Mouse (Mus musculus): Measurements from ENCODE around the gene Tnnt3. TPM values are rescaled to one million over a fixed set of nuclear protein-coding genes. Genes with fewer than 3 reads are reported as not detected.

Gene Tnnt3
- polyA plus RNA-seq, 1 experiment from 2014 or later = 8.0 TPM

- H3K9ac ChIP-seq (ENCODE audit: low read length) = no peak overlapping the region
- H3K27me3 ChIP-seq (ENCODE audit: control insufficient read depth, insufficient read depth, low read length) = no peaks in the 10 kb centered on the region
- peak overlapping the region; percentile 63; the same call in 1 of the 2 replicates for H3K27ac ChIP-seq (replicated peaks; ENCODE audit: low read depth, low read length)
- no peaks in the 10 kb centered on the region for H3K9me3 ChIP-seq (ENCODE audit: control insufficient read depth, low read length)
- no peak overlapping the region for H3K4me2 ChIP-seq (ENCODE audit: low read depth, severe bottlenecking)
- no peaks in the 10 kb centered on the region for H3K36me3 ChIP-seq (ENCODE audit: control insufficient read depth, insufficient read depth, low read length)
- no peak overlapping the region for H3K4me3 ChIP-seq (ENCODE audit: low read depth, low read length)
- peaks cover 8% of the 10 kb centered on the region for H3K4me1 ChIP-seq (ENCODE audit: control insufficient read depth, insufficient read depth, low read length)
- DNase-seq (ENCODE audit: low spot score) (no peak), ATAC-seq (ENCODE audit: insufficient number of reproducible peaks, low FRiP score, low TSS enrichment, low read depth) (no peak)
- WGBS = 83% methylated on average over 2 of the region's 2 CpGs
Observed at GRCm38 (mm10) chr7:142459299-142459691, 39.3 kb upstream of the Tnnt3 start.

- Histone ChIP-seq H3K27ac (replicated peaks; ENCODE audit: low read depth, low read length) (no peak within 1 kb of the TSS), H3K9me3 (ENCODE audit: control insufficient read depth, low read length) (no peaks in the 10 kb centered on the region), H3K9ac (ENCODE audit: low read length) (no peak within 1 kb of the TSS), H3K4me2 (ENCODE audit: low read depth, severe bottlenecking) (no peak within 1 kb of the TSS), H3K4me1 (ENCODE audit: control insufficient read depth, insufficient read depth, low read length) (peaks cover 8% of the 10 kb centered on the region), H3K36me3 (ENCODE audit: control insufficient read depth, insufficient read depth, low read length) (no peaks in the 10 kb centered on the region), H3K4me3 (ENCODE audit: low read depth, low read length) (no peak within 1 kb of the TSS), H3K27me3 (ENCODE audit: control insufficient read depth, insufficient read depth, low read length) (no peaks in the 10 kb centered on the region)
- ATAC-seq (ENCODE audit: insufficient number of reproducible peaks, low FRiP score, low TSS enrichment, low read depth) (no peak), DNase-seq (ENCODE audit: low spot score) (no peak)
- 92% methylated on average over 7 of the region's 7 CpGs for WGBS
Observed at GRCm38 (mm10) chr7:142460636-142461077, 38.0 kb upstream of the Tnnt3 start, which contains the start of gene Lsp1. Gene Lsp1, plus strand, starts transcription at chr7:142460809.

GRCm38 (mm10) chr7:142461446-142461845 lies 37.2 kb upstream of the Tnnt3 start:
- DNase-seq (ENCODE audit: low spot score) (no peak), ATAC-seq (ENCODE audit: insufficient number of reproducible peaks, low FRiP score, low TSS enrichment, low read depth) (no peak)
- no peaks in the 10 kb centered on the region for H3K27me3 ChIP-seq (ENCODE audit: control insufficient read depth, insufficient read depth, low read length)
- no peaks in the 10 kb centered on the region for H3K36me3 ChIP-seq (ENCODE audit: control insufficient read depth, insufficient read depth, low read length)
- no peak overlapping the region for H3K27ac ChIP-seq (replicated peaks; ENCODE audit: low read depth, low read length)
- peaks cover 8% of the 10 kb centered on the region for H3K4me1 ChIP-seq (ENCODE audit: control insufficient read depth, insufficient read depth, low read length)
- 94% methylated on average over 2 of the region's 2 CpGs for whole genome bisulfite sequencing
- no peaks in the 10 kb centered on the region for H3K9me3 ChIP-seq (ENCODE audit: control insufficient read depth, low read length)
- no peak overlapping the region for H3K9ac ChIP-seq (ENCODE audit: low read length)
- H3K4me2 ChIP-seq (ENCODE audit: low read depth, severe bottlenecking) = no peak overlapping the region
- H3K4me3 ChIP-seq (ENCODE audit: low read depth, low read length) = no peak overlapping the region

GRCm38 (mm10) chr7:142462190-142462589 lies 36.4 kb upstream of the Tnnt3 start:
- Histone ChIP-seq H3K27ac (replicated peaks; ENCODE audit: low read depth, low read length) (no peak overlapping the region), H3K4me3 (ENCODE audit: low read depth, low read length) (no peak overlapping the region), H3K4me2 (ENCODE audit: low read depth, severe bottlenecking) (no peak overlapping the region), H3K36me3 (ENCODE audit: control insufficient read depth, insufficient read depth, low read length) (no peaks in the 10 kb centered on the region), H3K9me3 (ENCODE audit: control insufficient read depth, low read length) (no peaks in the 10 kb centered on the region), H3K4me1 (ENCODE audit: control insufficient read depth, insufficient read depth, low read length) (peaks cover 8% of the 10 kb centered on the region), H3K9ac (ENCODE audit: low read length) (no peak overlapping the region), H3K27me3 (ENCODE audit: control insufficient read depth, insufficient read depth, low read length) (no peaks in the 10 kb centered on the region)
- DNase-seq (ENCODE audit: low spot score) (no peak), ATAC-seq (ENCODE audit: insufficient number of reproducible peaks, low FRiP score, low TSS enrichment, low read depth) (no peak)
- 87% methylated on average over 6 of the region's 6 CpGs for WGBS

GRCm38 (mm10) chr7:142462594-142463078 lies 36.0 kb upstream of the Tnnt3 start:
- H3K36me3 ChIP-seq (ENCODE audit: control insufficient read depth, insufficient read depth, low read length) = no peaks in the 10 kb centered on the region
- ATAC-seq (ENCODE audit: insufficient number of reproducible peaks, low FRiP score, low TSS enrichment, low read depth) (no peak), DNase-seq (ENCODE audit: low spot score) (no peak)
- no peaks in the 10 kb centered on the region for H3K27me3 ChIP-seq (ENCODE audit: control insufficient read depth, insufficient read depth, low read length)
- no peak overlapping the region for H3K27ac ChIP-seq (replicated peaks; ENCODE audit: low read depth, low read length)
- 77% methylated on average over 4 of the region's 4 CpGs for WGBS
- peaks cover 7% of the 10 kb centered on the region for H3K4me1 ChIP-seq (ENCODE audit: control insufficient read depth, insufficient read depth, low read length)
- no peak overlapping the region for H3K4me3 ChIP-seq (ENCODE audit: low read depth, low read length)
- H3K9me3 ChIP-seq (ENCODE audit: control insufficient read depth, low read length) = no peaks in the 10 kb centered on the region
- no peak overlapping the region for H3K9ac ChIP-seq (ENCODE audit: low read length)
- H3K4me2 ChIP-seq (ENCODE audit: low read depth, severe bottlenecking) = no peak overlapping the region

- WGBS = 80% methylated on average over 7 of the region's 7 CpGs
- no peak overlapping the region for H3K27ac ChIP-seq (replicated peaks; ENCODE audit: low read depth, low read length)
- H3K36me3 ChIP-seq (ENCODE audit: control insufficient read depth, insufficient read depth, low read length) = no peaks in the 10 kb centered on the region
- no peak overlapping the region for H3K9ac ChIP-seq (ENCODE audit: low read length)
- peaks cover 22% of the 10 kb centered on the region for H3K4me1 ChIP-seq (ENCODE audit: control insufficient read depth, insufficient read depth, low read length)
- no peak overlapping the region for H3K4me3 ChIP-seq (ENCODE audit: low read depth, low read length)
- H3K9me3 ChIP-seq (ENCODE audit: control insufficient read depth, low read length) = no peaks in the 10 kb centered on the region
- no peaks in the 10 kb centered on the region for H3K27me3 ChIP-seq (ENCODE audit: control insufficient read depth, insufficient read depth, low read length)
- H3K4me2 ChIP-seq (ENCODE audit: low read depth, severe bottlenecking) = no peak overlapping the region
- ATAC-seq (ENCODE audit: insufficient number of reproducible peaks, low FRiP score, low TSS enrichment, low read depth) = no peak
- no peak for DNase-seq (ENCODE audit: low spot score)
Observed at GRCm38 (mm10) chr7:142470171-142470691, 28.4 kb upstream of the Tnnt3 start.

GRCm38 (mm10) chr7:142470808-142471413 lies 27.7 kb upstream of the Tnnt3 start:
- Histone ChIP-seq H3K4me1 (ENCODE audit: control insufficient read depth, insufficient read depth, low read length) (peaks cover 22% of the 10 kb centered on the region), H3K4me3 (ENCODE audit: low read depth, low read length) (no peak overlapping the region), H3K27ac (replicated peaks; ENCODE audit: low read depth, low read length) (0 out of 2 replicates have a peak overlapping the region, but pooled peaks have one; percentile 9), H3K9ac (ENCODE audit: low read length) (no peak overlapping the region), H3K36me3 (ENCODE audit: control insufficient read depth, insufficient read depth, low read length) (no peaks in the 10 kb centered on the region), H3K9me3 (ENCODE audit: control insufficient read depth, low read length) (no peaks in the 10 kb centered on the region), H3K27me3 (ENCODE audit: control insufficient read depth, insufficient read depth, low read length) (no peaks in the 10 kb centered on the region), H3K4me2 (ENCODE audit: low read depth, severe bottlenecking) (no peak overlapping the region)
- DNase-seq (ENCODE audit: low spot score) (peak; percentile 75), ATAC-seq (ENCODE audit: insufficient number of reproducible peaks, low FRiP score, low TSS enrichment, low read depth) (peak; percentile 61; the same call in 1 of the 2 replicates)
- 18% methylated on average over 4 of the region's 4 CpGs for WGBS

- Histone ChIP-seq H3K9ac (ENCODE audit: low read length) (peak overlapping the region; percentile 62), H3K9me3 (ENCODE audit: control insufficient read depth, low read length) (no peaks in the 10 kb centered on the region), H3K27ac (replicated peaks; ENCODE audit: low read depth, low read length) (peak overlapping the region; percentile 76), H3K27me3 (ENCODE audit: control insufficient read depth, insufficient read depth, low read length) (no peaks in the 10 kb centered on the region), H3K4me1 (ENCODE audit: control insufficient read depth, insufficient read depth, low read length) (peaks cover 22% of the 10 kb centered on the region), H3K4me3 (ENCODE audit: low read depth, low read length) (no peak overlapping the region), H3K4me2 (ENCODE audit: low read depth, severe bottlenecking) (peak overlapping the region; percentile 18; the same call in 1 of the 2 replicates), H3K36me3 (ENCODE audit: control insufficient read depth, insufficient read depth, low read length) (no peaks in the 10 kb centered on the region)
- WGBS = 16% methylated on average over 6 of the region's 6 CpGs
- ATAC-seq (ENCODE audit: insufficient number of reproducible peaks, low FRiP score, low TSS enrichment, low read depth) (peak; percentile 27; the same call in 1 of the 2 replicates), DNase-seq (ENCODE audit: low spot score) (peak; percentile 40)
Observed at GRCm38 (mm10) chr7:142471414-142471861, 27.2 kb upstream of the Tnnt3 start.

Measured in limb, embryonic 11.5 days (tissue).